Mouse (Mus musculus) intestine, embryonic 16.5 days (tissue): ENCODE measurements at regions not wholly inside any gene's neighbourhood (a gene's known extent, or its start where the extent isn't known, plus 50 kb on each side); places are given as distances from the start of the nearest gene placed in this dataset.

Experiments
- ATAC-seq: fragments of 200-750 bp; cut with Nextera tagmentation; 2 replicates; pipeline ENCODE4 v1.8.0; 2017; ENCODE audit warnings: moderate TSS enrichment, moderate library complexity
- H3K27ac ChIP-seq: fragments of 300-500 bp; sonication (generic); 2 replicates; pipeline ENCODE4 v1.5.1; 2014; ENCODE audit warnings: mild to moderate bottlenecking, low read length
- H3K27me3 ChIP-seq: fragments of 300-500 bp; sonication (generic); replicated peaks from 2 replicates; pipeline ENCODE4 v1.6.1; 2014; ENCODE audit warnings: low read length, control low read depth, mixed read lengths; ENCODE audit not compliant: control insufficient read depth, insufficient read depth
- H3K36me3 ChIP-seq: fragments of 300-500 bp; sonication (generic); 2 replicates; pipeline ENCODE4 v1.6.1; 2014; ENCODE audit warnings: low read length, control low read depth; ENCODE audit not compliant: control insufficient read depth, insufficient read depth
- H3K4me1 ChIP-seq: fragments of 300-500 bp; sonication (generic); 2 replicates; pipeline ENCODE4 v1.6.1; 2014; ENCODE audit warnings: low read length, control low read depth, mixed read lengths; ENCODE audit not compliant: control insufficient read depth, insufficient read depth
- H3K4me2 ChIP-seq: fragments of 300-500 bp; sonication (generic); 2 replicates; pipeline ENCODE4 v1.6.1; 2014; ENCODE audit warnings: low read depth, low read length, control low read depth
- H3K4me3 ChIP-seq: fragments of 300-500 bp; sonication (generic); 2 replicates; pipeline ENCODE4 v1.5.1; 2014; ENCODE audit warnings: mild to moderate bottlenecking, low read length
- H3K9ac ChIP-seq: fragments of 300-500 bp; sonication (generic); 2 replicates; pipeline ENCODE4 v1.6.1; 2014; ENCODE audit warnings: low read depth, low read length
- H3K9me3 ChIP-seq: fragments of 300-500 bp; sonication (generic); 2 replicates; pipeline ENCODE4 v1.6.1; 2016; ENCODE audit warnings: low read length, control low read depth; ENCODE audit not compliant: control insufficient read depth
- WGBS: fragments of 180-500 bp; shearing (Covaris S2); extraction: QIAGEN DNeasy Blood & Tissue Kit; methylation state at CpG from one replicate; pipeline ENCODE4 v1.1.7; 2014; 5-methylcytosine and 5-hydroxymethylcytosine counted together

- H3K36me3 ChIP-seq: no peaks in the 10 kb centered on the region
- ATAC-seq: peak; percentile 48
- no peak overlapping the region for H3K4me2 ChIP-seq
- H3K9me3 ChIP-seq: no peaks in the 10 kb centered on the region
- no peak overlapping the region for H3K27ac ChIP-seq
- WGBS: 45% methylated on average over 3 of the region's 3 CpGs
- no peaks in the 10 kb centered on the region for H3K4me1 ChIP-seq
- H3K9ac ChIP-seq: no peak overlapping the region
- no peaks in the 10 kb centered on the region for H3K27me3 ChIP-seq
- H3K4me3 ChIP-seq: no peak overlapping the region
Measured at GRCm38 (mm10) chrX:57935621-57936020, 86.9 kb upstream of the Zic3 start.

- no peaks in the 10 kb centered on the region for H3K27me3 ChIP-seq
- H3K4me2 ChIP-seq: no peak overlapping the region
- WGBS: 47% methylated on average over 6 of the region's 6 CpGs
- H3K4me1 ChIP-seq: no peaks in the 10 kb centered on the region
- no peak for ATAC-seq
- H3K9ac ChIP-seq: no peak overlapping the region
- no peak overlapping the region for H3K4me3 ChIP-seq
- H3K9me3 ChIP-seq: no peaks in the 10 kb centered on the region
- H3K27ac ChIP-seq: no peak overlapping the region
- no peaks in the 10 kb centered on the region for H3K36me3 ChIP-seq
Measured at GRCm38 (mm10) chrX:57938248-57938836, 84.2 kb upstream of the Zic3 start.

- Histone ChIP-seq H3K9me3 (no peaks in the 10 kb centered on the region), H3K27ac (no peak overlapping the region), H3K36me3 (no peaks in the 10 kb centered on the region), H3K4me3 (no peak overlapping the region), H3K9ac (no peak overlapping the region), H3K27me3 (no peaks in the 10 kb centered on the region), H3K4me2 (no peak overlapping the region), H3K4me1 (no peaks in the 10 kb centered on the region)
- no peak for ATAC-seq
- 57% methylated on average over 2 of the region's 2 CpGs for WGBS
Measured at GRCm38 (mm10) chrX:57950896-57951295, 71.6 kb upstream of the Zic3 start.

GRCm38 (mm10) chrX:57951301-57951700 is 71.2 kb upstream of the Zic3 start:
- Histone ChIP-seq H3K4me1 (no peaks in the 10 kb centered on the region), H3K4me2 (no peak overlapping the region), H3K9me3 (no peaks in the 10 kb centered on the region), H3K36me3 (no peaks in the 10 kb centered on the region), H3K27me3 (no peaks in the 10 kb centered on the region), H3K27ac (no peak overlapping the region), H3K4me3 (no peak overlapping the region), H3K9ac (no peak overlapping the region)
- no peak for ATAC-seq
- WGBS: 32% methylated on average over 3 of the region's 3 CpGs

- Histone ChIP-seq H3K36me3 (no peaks in the 10 kb centered on the region), H3K4me2 (no peak overlapping the region), H3K4me1 (no peaks in the 10 kb centered on the region), H3K27ac (no peak overlapping the region), H3K4me3 (no peak overlapping the region), H3K27me3 (no peaks in the 10 kb centered on the region), H3K9me3 (no peaks in the 10 kb centered on the region), H3K9ac (no peak overlapping the region)
- WGBS: 40% methylated on average over 3 of the region's 3 CpGs
- ATAC-seq: no peak
Measured at GRCm38 (mm10) chrX:57954594-57955185, 67.8 kb upstream of the Zic3 start.
